Mouse (Mus musculus) NIH3T3 (cell line): ENCODE results near the gene Ifi205.

ENCODE experiments used
- DNase-seq: peaks from one replicate; pipeline ENCODE4 v3.0.0-alpha.2; 2012; ENCODE audit warnings: low read depth

Ifi205 gene

DNA sequence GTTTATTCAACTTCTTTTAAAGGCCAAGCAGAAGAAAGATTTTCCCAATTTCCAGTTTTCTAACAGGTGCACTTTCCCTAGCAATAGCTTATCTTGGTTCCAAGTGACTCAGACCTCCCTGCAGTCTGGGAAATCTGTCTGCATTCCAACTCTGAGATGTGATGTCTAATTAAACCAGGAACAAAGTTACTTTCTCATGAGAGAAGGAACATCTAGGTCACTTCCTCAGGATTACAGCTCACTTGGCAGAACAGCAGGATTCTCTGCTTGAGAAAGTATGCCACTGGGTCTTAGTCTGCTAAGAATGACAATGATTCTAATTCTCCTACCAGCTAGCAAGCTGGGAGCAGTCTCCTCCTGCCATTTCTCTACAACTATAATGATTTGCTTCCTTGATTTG is 58.5 kb downstream of the Ifi205 start:
- peak; percentile 6 for DNase-seq
